ENCODE assay signal across 12 mouse cellular contexts in the genomic region with DNA sequence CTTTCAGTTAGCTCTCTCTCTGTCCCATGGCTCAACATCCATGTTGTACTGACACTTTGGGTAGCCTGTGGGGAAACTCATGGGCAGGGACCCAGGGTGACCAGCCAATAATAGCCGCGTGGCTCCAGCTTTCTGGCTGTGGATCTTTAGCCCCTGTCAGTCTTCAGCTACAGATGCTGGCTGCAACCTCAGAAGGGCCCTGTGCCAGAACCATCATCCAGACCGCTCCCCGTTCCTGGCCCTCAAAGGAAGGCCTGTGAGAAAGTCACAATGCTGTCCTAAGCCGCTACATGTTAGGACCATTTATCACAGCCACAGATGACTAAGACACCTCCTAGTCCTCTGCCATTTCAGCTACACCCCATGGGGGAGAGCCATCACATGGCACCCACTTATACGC. TPM values are rescaled to one million over a fixed set of nuclear protein-coding genes. Genes with fewer than 3 reads are reported as not detected.
A peak's percentile ranks its signal among the peaks of the same experiment; 100 is the strongest.
DNase-seq lines count a peak whose midpoint lies in the region; ATAC-seq and TF ChIP-seq lines count a peak whose summit lies in the region.
"Had no signal": no experiment of that assay in that cellular context is flagged by ENCODE, and none has a peak within 500 bp of the region (broad histone marks: within the 10 kb centered on the region; RNA-seq: fewer than 3 reads in every experiment).

No protein-coding gene starts in this region.

- no peak overlapping the region for H3K4me3 ChIP-seq in hindbrain, embryonic 13.5 days
- H3K4me3 ChIP-seq in hindbrain, embryonic 12.5 days = no peak overlapping the region
- no peak overlapping the region for H3K4me3 ChIP-seq in stomach, embryonic 16.5 days (replicated peaks; ENCODE audit: low read length)
- H3K4me3 ChIP-seq in liver, postnatal 0 days (ENCODE audit: low read depth, low read length) = no peak overlapping the region
- H3K4me3 ChIP-seq: embryonic facial prominence, embryonic 15.5 days had no signal

- no peaks in the 10 kb centered on the region for H3K9me3 ChIP-seq in hindbrain, embryonic 13.5 days
- no peaks in the 10 kb centered on the region for H3K9me3 ChIP-seq in hindbrain, embryonic 12.5 days (replicated peaks)
- H3K9me3 ChIP-seq in stomach, embryonic 16.5 days (replicated peaks; ENCODE audit: control insufficient read depth, low read length) = no peaks in the 10 kb centered on the region
- H3K9me3 ChIP-seq in liver, postnatal 0 days (ENCODE audit: low read length) = no peaks in the 10 kb centered on the region
- H3K9me3 ChIP-seq: embryonic facial prominence, embryonic 15.5 days had no signal

- no peak overlapping the region for H3K27ac ChIP-seq in hindbrain, embryonic 13.5 days
- H3K27ac ChIP-seq in hindbrain, embryonic 12.5 days = no peak overlapping the region
- H3K27ac ChIP-seq in stomach, embryonic 16.5 days (ENCODE audit: low read length) = peak overlapping the region; percentile 49; the same call in 1 of the 2 replicates
- H3K27ac ChIP-seq in liver, postnatal 0 days (ENCODE audit: low read depth) = no peak overlapping the region
- H3K27ac ChIP-seq: embryonic facial prominence, embryonic 15.5 days had no signal

- DNase-seq in right cerebral cortex, postnatal 14 days = peak; percentile 26
- DNase-seq in right cerebral cortex, postnatal 36 days (ENCODE audit: low spot score in 2 of 2) = no peak
- peak; percentile 33 to 46 for DNase-seq in heart, adult 9 months (ENCODE audit: low spot score in 2 of 2)
- DNase-seq in liver, postnatal 0 days = no peak
- no peak for DNase-seq in kidney, adult 8-10 months

- H3K9ac ChIP-seq in hindbrain, embryonic 13.5 days = no peak overlapping the region
- H3K9ac ChIP-seq in hindbrain, embryonic 12.5 days = no peak overlapping the region
- H3K9ac ChIP-seq in stomach, embryonic 16.5 days (ENCODE audit: low read length) = no peak overlapping the region
- no peak overlapping the region for H3K9ac ChIP-seq in liver, postnatal 0 days (replicated peaks)
- H3K9ac ChIP-seq: embryonic facial prominence, embryonic 15.5 days had no signal

- no peak for TF ChIP-seq EP300 in liver, postnatal 0 days (IDR thresholded peaks at IDR 0.05; ENCODE audit: low read depth)

- 0 out of 2 replicates have a peak, but pooled peaks cover 3% of the 10 kb centered on the region for H3K4me1 ChIP-seq in hindbrain, embryonic 13.5 days (replicated peaks)
- no peaks in the 10 kb centered on the region; the same call in 1 of the 2 replicates for H3K4me1 ChIP-seq in hindbrain, embryonic 12.5 days
- no peaks in the 10 kb centered on the region for H3K4me1 ChIP-seq in stomach, embryonic 16.5 days (ENCODE audit: control insufficient read depth, insufficient read depth, low read length)
- no peaks in the 10 kb centered on the region for H3K4me1 ChIP-seq in liver, postnatal 0 days (ENCODE audit: insufficient read depth)
- H3K4me1 ChIP-seq: embryonic facial prominence, embryonic 15.5 days had no signal

- H3K36me3 ChIP-seq in hindbrain, embryonic 13.5 days = no peaks in the 10 kb centered on the region
- no peaks in the 10 kb centered on the region for H3K36me3 ChIP-seq in hindbrain, embryonic 12.5 days
- no peaks in the 10 kb centered on the region for H3K36me3 ChIP-seq in stomach, embryonic 16.5 days (ENCODE audit: control insufficient read depth, insufficient read depth, low read length)
- H3K36me3 ChIP-seq in liver, postnatal 0 days (replicated peaks; ENCODE audit: insufficient read depth, low read length) = no peaks in the 10 kb centered on the region
- H3K36me3 ChIP-seq: embryonic facial prominence, embryonic 15.5 days had no signal

- ATAC-seq in hindbrain, embryonic 13.5 days (ENCODE audit: low FRiP score) = peak; percentile 28; the same call in 1 of the 2 replicates
- no peak for ATAC-seq in hindbrain, embryonic 12.5 days (ENCODE audit: low FRiP score)
- ATAC-seq in stomach, embryonic 16.5 days (ENCODE audit: insufficient read depth, low FRiP score) = peak; percentile 50
- ATAC-seq in liver, postnatal 0 days = no peak
- ATAC-seq: intestine, embryonic 16.5 days had no signal

- no peak overlapping the region for H3K4me2 ChIP-seq in hindbrain, embryonic 13.5 days
- no peak overlapping the region for H3K4me2 ChIP-seq in hindbrain, embryonic 12.5 days (replicated peaks)
- H3K4me2 ChIP-seq in stomach, embryonic 16.5 days (ENCODE audit: low read depth, low read length) = no peak overlapping the region
- no peak overlapping the region for H3K4me2 ChIP-seq in liver, postnatal 0 days (ENCODE audit: low read depth, low read length)
- H3K4me2 ChIP-seq: embryonic facial prominence, embryonic 15.5 days had no signal

- no peaks in the 10 kb centered on the region for H3K27me3 ChIP-seq in hindbrain, embryonic 13.5 days
- no peaks in the 10 kb centered on the region for H3K27me3 ChIP-seq in hindbrain, embryonic 12.5 days
- no peaks in the 10 kb centered on the region for H3K27me3 ChIP-seq in stomach, embryonic 16.5 days (ENCODE audit: control insufficient read depth, insufficient read depth, low read length)
- H3K27me3 ChIP-seq in liver, postnatal 0 days (ENCODE audit: insufficient read depth, low read length) = no peaks in the 10 kb centered on the region
- H3K27me3 ChIP-seq: embryonic facial prominence, embryonic 15.5 days had no signal

- WGBS in hindbrain, embryonic 13.5 days = 77% methylated on average over 6 of the region's 6 CpGs
- WGBS in hindbrain, embryonic 12.5 days = 87% methylated on average over 6 of the region's 6 CpGs
- WGBS in stomach, embryonic 16.5 days = 60% methylated on average over 6 of the region's 6 CpGs
- WGBS in liver, postnatal 0 days (ENCODE audit: insufficient replicate concordance) = 86% methylated on average over 6 of the region's 6 CpGs

- TF ChIP-seq CTCF in liver, postnatal 0 days (IDR thresholded peaks at IDR 0.05; ENCODE audit: low read depth) = no peak

RNA-seq across cellular contexts. Expression of a gene that starts 12.0 kb away (rescaled TPM):
- polyA plus RNA-seq in hindbrain, embryonic 13.5 days (2015; fragmentation: Nextera tagmentation; extraction: Ambion mirVana) = 0.16 and 0.21 TPM in 2 replicates
- 0.07 and 0.32 TPM in 2 replicates for polyA plus RNA-seq in hindbrain, embryonic 12.5 days (2016; fragmentation: Nextera tagmentation; extraction: Ambion mirVana)
- 3.0 and 3.1 TPM in 2 replicates for polyA plus RNA-seq in stomach, embryonic 16.5 days (2015; fragmentation: Nextera tagmentation; extraction: Ambion mirVana)
- polyA plus RNA-seq in liver, postnatal 0 days (2015; fragmentation: Nextera tagmentation; extraction: Ambion mirVana) = 0.04 TPM in 1 of 2 replicates, not detected in the other

RNA-seq across cellular contexts. Expression of a gene that starts 54.6 kb away (rescaled TPM):
- not detected in 2 replicates for polyA plus RNA-seq in hindbrain, embryonic 13.5 days (2015; fragmentation: Nextera tagmentation; extraction: Ambion mirVana)
- not detected in 2 replicates for polyA plus RNA-seq in hindbrain, embryonic 12.5 days (2016; fragmentation: Nextera tagmentation; extraction: Ambion mirVana)
- not detected in 2 replicates for polyA plus RNA-seq in stomach, embryonic 16.5 days (2015; fragmentation: Nextera tagmentation; extraction: Ambion mirVana)
- polyA plus RNA-seq in liver, postnatal 0 days (2015; fragmentation: Nextera tagmentation; extraction: Ambion mirVana) = not detected in 2 replicates
- polyA plus RNA-seq: embryonic facial prominence, embryonic 15.5 days; intestine, embryonic 16.5 days; limb, embryonic 14.5 days; small intestine, adult 2 months had no signal

Comparison
In these comparisons a context has a peak if more than half of its experiments do, and no peak if none do; other contexts are left out.
1. ATAC-seq: peak in hindbrain, embryonic 13.5 days (single experiment) and stomach, embryonic 16.5 days (single experiment); none in hindbrain, embryonic 12.5 days (single experiment) and liver, postnatal 0 days (single experiment).
2. DNase-seq: peak in right cerebral cortex, postnatal 14 days (single experiment) and heart, adult 9 months (2 of 2); none in right cerebral cortex, postnatal 36 days (0 of 2), liver, postnatal 0 days (single experiment) and kidney, adult 8-10 months (0 of 2).